Mouse (Mus musculus) testis, adult 2 months (tissue): ENCODE data around the gene Filip1l. TPM values are rescaled to one million over a fixed set of nuclear protein-coding genes. Genes with fewer than 3 reads are reported as not detected.
"Not testable (repeated sequence)": the region's sequence is repeated elsewhere in the genome, so short reads cannot be mapped to it uniquely, and the experiment has no call there.

ENCODE experiments used
- H3K27ac ChIP-seq: fragments of 200-500 bp; 2 replicates; pipeline ENCODE4 v1.5.1; 2012; ENCODE audit warnings: low read depth, low read length; ENCODE audit not compliant: control insufficient read depth, insufficient read depth
- H3K27me3 ChIP-seq: fragments of 200-500 bp; 2 replicates; pipeline ENCODE4 v1.6.1; 2012; ENCODE audit warnings: mild to moderate bottlenecking, low read length, moderate library complexity; ENCODE audit not compliant: control insufficient read depth, insufficient read depth
- H3K36me3 ChIP-seq: fragments of 200-500 bp; 2 replicates; pipeline ENCODE4 v1.6.1; 2012; ENCODE audit warnings: mild to moderate bottlenecking, low read length; ENCODE audit not compliant: control insufficient read depth, insufficient read depth
- H3K4me1 ChIP-seq: fragments of 200-500 bp; 2 replicates; pipeline ENCODE4 v1.6.1; 2012; ENCODE audit warnings: low read length; ENCODE audit not compliant: control insufficient read depth, insufficient read depth
- H3K4me3 ChIP-seq: fragments of 200-500 bp; 2 replicates; pipeline ENCODE4 v1.5.1; 2012; ENCODE audit warnings: low read depth, mild to moderate bottlenecking, low read length, moderate library complexity, mixed read lengths; ENCODE audit not compliant: control insufficient read depth
- CTCF ChIP-seq: fragments of 200-500 bp; IDR thresholded peaks from 2 replicates; pipeline ENCODE4 v1.5.1; 2012; ENCODE audit warnings: low read depth, mild to moderate bottlenecking, inconsistent platforms, low read length, moderate library complexity; ENCODE audit not compliant: control insufficient read depth, insufficient read depth, insufficient replicate concordance
- POLR2A ChIP-seq: fragments of 200-500 bp; IDR thresholded peaks from 2 replicates; pipeline ENCODE4 v1.6.1; 2012; ENCODE audit warnings: low read depth, mild to moderate bottlenecking, inconsistent platforms, low read length, moderate library complexity; ENCODE audit not compliant: control insufficient read depth
- polyA plus RNA-seq: library from polyadenylated mRNA; depleted of rRNA; stranded (reverse); fragments of >200 nt; gene quantifications from 2 replicates; pipeline ENCODE4 v1.2.3, GENCODE M21; 2012

Filip1l gene
- polyA plus RNA-seq, 1 experiment: 1.2 TPM

- no peak for TF ChIP-seq CTCF
- no peak for TF ChIP-seq POLR2A
- H3K27ac ChIP-seq: no peak overlapping the region
- H3K4me1 ChIP-seq: no peaks in the 10 kb centered on the region
- no peaks in the 10 kb centered on the region for H3K27me3 ChIP-seq
- H3K36me3 ChIP-seq: no peaks in the 10 kb centered on the region
- H3K4me3 ChIP-seq: no peak overlapping the region
Measured at GRCm38 (mm10) chr16:57383266-57383971, 30.5 kb downstream of the Filip1l start.

GRCm38 (mm10) chr16:57384274-57384673 is 31.4 kb downstream of the Filip1l start:
- no peaks in the 10 kb centered on the region for H3K36me3 ChIP-seq
- H3K27me3 ChIP-seq: no peaks in the 10 kb centered on the region
- no peak overlapping the region for H3K4me3 ChIP-seq
- H3K27ac ChIP-seq: no peak overlapping the region
- TF ChIP-seq CTCF (no peak), POLR2A (no peak)
- no peaks in the 10 kb centered on the region for H3K4me1 ChIP-seq

- H3K27ac ChIP-seq: no peak overlapping the region
- TF ChIP-seq POLR2A (no peak), CTCF (no peak)
- no peaks in the 10 kb centered on the region for H3K36me3 ChIP-seq
- no peak overlapping the region for H3K4me3 ChIP-seq
- no peaks in the 10 kb centered on the region for H3K27me3 ChIP-seq
- no peaks in the 10 kb centered on the region for H3K4me1 ChIP-seq
Measured at GRCm38 (mm10) chr16:57389566-57390251, 36.8 kb downstream of the Filip1l start.

GRCm38 (mm10) chr16:57391171-57391570 is 38.3 kb downstream of the Filip1l start:
- not testable (repeated sequence) for H3K36me3 ChIP-seq, H3K27me3 ChIP-seq, H3K27ac ChIP-seq, H3K4me1 ChIP-seq, H3K4me3 ChIP-seq

GRCm38 (mm10) chr16:57392461-57392860 is 39.6 kb downstream of the Filip1l start:
- Histone ChIP-seq H3K36me3 (no peaks in the 10 kb centered on the region), H3K4me1 (no peaks in the 10 kb centered on the region), H3K4me3 (no peak overlapping the region), H3K27me3 (no peaks in the 10 kb centered on the region), H3K27ac (no peak overlapping the region)
- no peak for TF ChIP-seq CTCF
- TF ChIP-seq POLR2A: no peak

GRCm38 (mm10) chr16:57393161-57393560 is 40.3 kb downstream of the Filip1l start:
- H3K4me1 ChIP-seq: no peaks in the 10 kb centered on the region
- TF ChIP-seq POLR2A (no peak), CTCF (no peak)
- H3K36me3 ChIP-seq: no peaks in the 10 kb centered on the region
- H3K27ac ChIP-seq: no peak overlapping the region
- H3K4me3 ChIP-seq: no peak overlapping the region
- no peaks in the 10 kb centered on the region for H3K27me3 ChIP-seq

- no peaks in the 10 kb centered on the region; the same call in 1 of the 2 replicates for H3K4me1 ChIP-seq
- H3K27ac ChIP-seq: no peak overlapping the region
- TF ChIP-seq CTCF (no peak), POLR2A (no peak)
- H3K4me3 ChIP-seq: no peak overlapping the region
- H3K27me3 ChIP-seq: no peaks in the 10 kb centered on the region
- H3K36me3 ChIP-seq: no peaks in the 10 kb centered on the region
Measured at GRCm38 (mm10) chr16:57396249-57396648, 43.4 kb downstream of the Filip1l start.

GRCm38 (mm10) chr16:57397845-57398244 is 45.0 kb downstream of the Filip1l start:
- H3K4me1 ChIP-seq: no peaks in the 10 kb centered on the region; the same call in 1 of the 2 replicates
- no peak for TF ChIP-seq POLR2A
- TF ChIP-seq CTCF: no peak
- H3K27me3 ChIP-seq: no peaks in the 10 kb centered on the region
- H3K4me3 ChIP-seq: no peak overlapping the region
- H3K27ac ChIP-seq: no peak overlapping the region
- no peaks in the 10 kb centered on the region for H3K36me3 ChIP-seq
